In the genomic region with DNA sequence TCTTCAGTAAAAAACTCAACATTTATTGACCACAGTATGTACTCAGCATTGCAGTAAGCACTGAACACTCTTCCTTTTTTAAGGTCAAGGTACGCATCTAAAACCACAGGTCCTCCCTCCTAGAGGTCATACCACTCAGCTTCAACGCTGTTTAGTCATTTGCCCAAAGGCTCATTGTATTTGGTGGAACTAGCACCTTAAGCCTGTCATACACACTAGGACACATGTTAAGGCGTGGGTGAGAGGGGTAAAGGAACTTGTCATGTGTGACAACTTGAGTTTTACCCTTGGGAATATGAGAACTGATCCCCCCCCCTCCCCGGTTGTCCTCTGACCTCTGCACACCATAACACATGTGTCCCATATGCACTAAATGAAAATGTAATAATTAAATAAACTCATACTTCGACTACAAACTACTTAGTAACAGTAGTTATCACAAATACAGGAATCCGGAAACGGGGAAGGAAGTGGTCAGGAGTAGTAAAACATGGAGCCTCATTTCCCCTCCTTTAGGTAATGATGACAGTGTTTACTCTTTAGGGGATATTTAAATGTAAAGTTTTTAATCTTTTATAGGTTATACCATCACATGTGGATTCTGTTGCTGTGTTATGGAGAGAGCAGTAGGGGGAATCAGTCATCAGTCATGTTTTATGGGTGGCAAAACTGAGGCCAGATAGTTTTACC, we compare ENCODE assay signal across 18 mouse cellular contexts. TPM values are rescaled to one million over a fixed set of nuclear protein-coding genes. Genes with fewer than 3 reads are reported as not detected.
A peak's percentile ranks its signal among the peaks of the same experiment; 100 is the strongest.
DNase-seq lines count a peak whose midpoint lies in the region; ATAC-seq and TF ChIP-seq lines count a peak whose summit lies in the region.
"Had no signal": no experiment of that assay in that cellular context is flagged by ENCODE, and none has a peak within 500 bp of the region (broad histone marks: within the 10 kb centered on the region; RNA-seq: fewer than 3 reads in every experiment).

No protein-coding gene starts in this region.

- no peaks in the 10 kb centered on the region for H3K27me3 ChIP-seq in midbrain, embryonic 11.5 days (ENCODE audit: control insufficient read depth, insufficient read depth, low read length)
- H3K27me3 ChIP-seq in midbrain, postnatal 0 days (ENCODE audit: insufficient read depth, low read length): no peaks in the 10 kb centered on the region
- no peaks in the 10 kb centered on the region for H3K27me3 ChIP-seq in embryonic facial prominence, embryonic 10.5 days (replicated peaks; ENCODE audit: low read depth, poor library complexity, severe bottlenecking)
- H3K27me3 ChIP-seq: embryonic facial prominence, embryonic 12.5 days; forebrain, embryonic 15.5 days had no signal

- no peak for ATAC-seq in midbrain, embryonic 11.5 days (ENCODE audit: low FRiP score)
- ATAC-seq in midbrain, postnatal 0 days (ENCODE audit: low FRiP score): no peak
- ATAC-seq in common myeloid progenitor, adult 5-6 weeks (replicated peaks; ENCODE audit: low read depth, poor library complexity, severe bottlenecking): peak; percentile 63
- 0 out of 2 replicates have a peak, but pooled peaks have one; percentile 31 for ATAC-seq in monocyte, adult 5-6 weeks (replicated peaks; ENCODE audit: insufficient number of reproducible peaks, low FRiP score, low TSS enrichment, poor library complexity, severe bottlenecking)
- ATAC-seq: forebrain, embryonic 15.5 days had no signal

- WGBS in midbrain, embryonic 11.5 days: 93% methylated on average over 7 of the region's 7 CpGs
- WGBS in midbrain, postnatal 0 days: 94% methylated on average over 7 of the region's 7 CpGs
- 85% methylated on average over 7 of the region's 7 CpGs for WGBS in embryonic facial prominence, embryonic 10.5 days

- H3K4me1 ChIP-seq in midbrain, embryonic 11.5 days (ENCODE audit: control insufficient read depth, insufficient read depth, low read length): no peaks in the 10 kb centered on the region
- H3K4me1 ChIP-seq in midbrain, postnatal 0 days (ENCODE audit: insufficient read depth, low read length): no peaks in the 10 kb centered on the region
- H3K4me1 ChIP-seq in embryonic facial prominence, embryonic 10.5 days: no peaks in the 10 kb centered on the region
- H3K4me1 ChIP-seq: embryonic facial prominence, embryonic 12.5 days; forebrain, embryonic 15.5 days; hindbrain, embryonic 10.5 days had no signal

- H3K9me3 ChIP-seq in midbrain, embryonic 11.5 days (ENCODE audit: control insufficient read depth, low read length): no peaks in the 10 kb centered on the region
- no peaks in the 10 kb centered on the region for H3K9me3 ChIP-seq in midbrain, postnatal 0 days (ENCODE audit: low read length)
- H3K9me3 ChIP-seq in embryonic facial prominence, embryonic 10.5 days: no peaks in the 10 kb centered on the region
- H3K9me3 ChIP-seq: embryonic facial prominence, embryonic 12.5 days; forebrain, embryonic 15.5 days had no signal

- no peak overlapping the region for H3K9ac ChIP-seq in midbrain, embryonic 11.5 days (ENCODE audit: low read length)
- no peak overlapping the region for H3K9ac ChIP-seq in midbrain, postnatal 0 days (replicated peaks; ENCODE audit: low read length, poor library complexity, severe bottlenecking)
- H3K9ac ChIP-seq: embryonic facial prominence, embryonic 12.5 days; forebrain, embryonic 15.5 days; hindbrain, embryonic 14.5 days had no signal

- DNase-seq in midbrain, embryonic 11.5 days (ENCODE audit: low spot score, missing footprints): peak; percentile 39
- DNase-seq in midbrain, postnatal 0 days (ENCODE audit: low spot score): no peak
- DNase-seq in left cerebral cortex, postnatal 25 days (ENCODE audit: low spot score in 2 of 2): no peak
- no peak for DNase-seq in kidney, adult 8-10 months
- DNase-seq in embryonic facial prominence, embryonic 10.5 days (ENCODE audit: low spot score): no peak
- DNase-seq: adrenal gland, postnatal 14 days; cerebellum, adult 18-20 months; cerebellum, postnatal 10 days; embryo, embryonic 11 days; gastrocnemius, postnatal 36 days; heart, adult 18-20 months had no signal

- no peak overlapping the region for H3K4me3 ChIP-seq in midbrain, embryonic 11.5 days (ENCODE audit: low read depth, low read length)
- H3K4me3 ChIP-seq in midbrain, postnatal 0 days (ENCODE audit: low read depth, low read length): no peak overlapping the region
- H3K4me3 ChIP-seq in embryonic facial prominence, embryonic 10.5 days: no peak overlapping the region
- H3K4me3 ChIP-seq: embryonic facial prominence, embryonic 12.5 days; forebrain, embryonic 15.5 days; hindbrain, embryonic 10.5 days had no signal

- no peak for TF ChIP-seq CTCF in midbrain, postnatal 0 days (IDR thresholded peaks at IDR 0.05)

- no peak overlapping the region for H3K27ac ChIP-seq in midbrain, embryonic 11.5 days (ENCODE audit: low read depth, low read length)
- H3K27ac ChIP-seq in midbrain, postnatal 0 days (ENCODE audit: low read depth, low read length): no peak overlapping the region
- H3K27ac ChIP-seq in embryonic facial prominence, embryonic 10.5 days (replicated peaks): no peak overlapping the region
- H3K27ac ChIP-seq: embryonic facial prominence, embryonic 12.5 days; forebrain, embryonic 15.5 days; hindbrain, embryonic 10.5 days; hindbrain, embryonic 14.5 days had no signal

- intact Hi-C loops in left cerebral cortex, postnatal 25 days (cut with DNase I): no loop called here

- 0 out of 2 replicates have a peak, but pooled peaks cover 6% of the 10 kb centered on the region for H3K36me3 ChIP-seq in midbrain, embryonic 11.5 days (ENCODE audit: control insufficient read depth, insufficient read depth, low read length)
- H3K36me3 ChIP-seq in midbrain, postnatal 0 days (ENCODE audit: insufficient read depth, low read length): peaks cover 10% of the 10 kb centered on the region
- peaks cover 67% of the 10 kb centered on the region for H3K36me3 ChIP-seq in embryonic facial prominence, embryonic 10.5 days (replicated peaks)

- no peak overlapping the region for H3K4me2 ChIP-seq in midbrain, embryonic 11.5 days
- no peak overlapping the region for H3K4me2 ChIP-seq in midbrain, postnatal 0 days (ENCODE audit: low read depth, low read length, poor library complexity, severe bottlenecking)
- H3K4me2 ChIP-seq: embryonic facial prominence, embryonic 12.5 days; forebrain, embryonic 15.5 days; heart, embryonic 11.5 days; hindbrain, embryonic 14.5 days had no signal

RNA-seq across cellular contexts. Expression of gene Ptp4a2, which starts 29.0 kb away (rescaled TPM):
- polyA plus RNA-seq in midbrain, embryonic 11.5 days (2014; fragmentation: Nextera tagmentation; extraction: Ambion mirVana): 368 TPM in 2 replicates
- total RNA-seq in midbrain, postnatal 0 days (2014; rRNA removed): 94.0 and 117 TPM in 2 replicates
- 202 and 245 TPM in 2 replicates for polyA plus RNA-seq in midbrain, postnatal 0 days (2015; fragmentation: Nextera tagmentation; extraction: Ambion mirVana)
- 364 and 441 TPM in 2 replicates for total RNA-seq in common myeloid progenitor, adult 5-6 weeks (2017)
- total RNA-seq in monocyte, adult 5-6 weeks (2017): 478 to 539 TPM (median 505 TPM) in 3 replicates
- total RNA-seq in left cerebral cortex, postnatal 25 days (2021): 100 to 1,000 TPM; 115 to 138 TPM
- 284 and 296 TPM in 2 replicates for polyA plus RNA-seq in embryonic facial prominence, embryonic 10.5 days (2016; fragmentation: Nextera tagmentation; extraction: Ambion mirVana)

Comparison
In these comparisons a context has a peak if more than half of its experiments do, and no peak if none do; other contexts are left out.
1. ATAC-seq: peak in common myeloid progenitor, adult 5-6 weeks (single experiment) and monocyte, adult 5-6 weeks (single experiment); none in midbrain, embryonic 11.5 days (single experiment) and midbrain, postnatal 0 days (single experiment).